22 mouse cellular contexts compared by ENCODE assay signal in the genomic region with DNA sequence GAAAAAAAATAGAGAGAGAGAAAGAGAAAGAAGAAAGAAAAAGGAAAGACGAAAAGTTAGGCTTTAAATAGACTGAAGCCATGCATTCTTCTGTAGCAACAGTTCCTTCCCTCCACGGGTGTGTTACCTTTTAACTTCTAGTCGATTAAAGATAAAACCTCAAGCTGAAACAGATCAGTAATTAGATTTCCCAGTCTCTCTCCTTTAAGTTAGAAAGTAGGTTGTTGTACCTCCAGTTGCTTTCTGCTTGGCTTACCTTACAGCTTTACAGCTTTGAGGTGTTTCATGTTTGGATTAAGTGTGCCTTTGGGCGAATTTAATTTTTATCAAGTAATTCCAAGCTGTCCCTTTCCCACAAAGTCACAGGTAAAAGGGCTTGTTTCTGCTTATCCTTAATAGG.
DNase-seq lines count a peak whose midpoint lies in the region; ATAC-seq lines count a peak whose summit lies in the region.
"Had no signal": no experiment of that assay in that cellular context is flagged by ENCODE, and none has a peak within 500 bp of the region (broad histone marks: within the 10 kb centered on the region; RNA-seq: fewer than 3 reads in every experiment).

No protein-coding gene starts in this region.

- H3K4me2 ChIP-seq in hindbrain, embryonic 14.5 days (replicated peaks): no peak overlapping the region
- no peak overlapping the region for H3K4me2 ChIP-seq in hindbrain, embryonic 13.5 days
- H3K4me2 ChIP-seq in kidney, embryonic 15.5 days: no peak overlapping the region
- H3K4me2 ChIP-seq in kidney, embryonic 16.5 days (replicated peaks; ENCODE audit: low read depth, low read length): no peak overlapping the region
- no peak overlapping the region for H3K4me2 ChIP-seq in kidney, embryonic 14.5 days (replicated peaks; ENCODE audit: low read depth, low read length)
- no peak overlapping the region for H3K4me2 ChIP-seq in midbrain, embryonic 11.5 days
- no peak overlapping the region for H3K4me2 ChIP-seq in midbrain, embryonic 15.5 days

- no peak overlapping the region for H3K9ac ChIP-seq in hindbrain, embryonic 14.5 days
- H3K9ac ChIP-seq in hindbrain, embryonic 13.5 days: no peak overlapping the region
- no peak overlapping the region for H3K9ac ChIP-seq in kidney, embryonic 15.5 days
- H3K9ac ChIP-seq in kidney, embryonic 16.5 days (replicated peaks; ENCODE audit: low read length): no peak overlapping the region
- H3K9ac ChIP-seq in kidney, embryonic 14.5 days (ENCODE audit: low read depth, low read length): no peak overlapping the region
- H3K9ac ChIP-seq in midbrain, embryonic 11.5 days (ENCODE audit: low read length): no peak overlapping the region
- H3K9ac ChIP-seq in midbrain, embryonic 15.5 days: no peak overlapping the region

- 86% methylated on average over 4 of the region's 4 CpGs for WGBS in hindbrain, embryonic 14.5 days
- 90% methylated on average over 4 of the region's 4 CpGs for WGBS in hindbrain, embryonic 13.5 days
- WGBS in kidney, embryonic 15.5 days: 60% methylated on average over 4 of the region's 4 CpGs
- WGBS in kidney, embryonic 16.5 days: 62% methylated on average over 4 of the region's 4 CpGs
- WGBS in kidney, embryonic 14.5 days: 66% methylated on average over 4 of the region's 4 CpGs
- WGBS in midbrain, embryonic 11.5 days: 84% methylated on average over 4 of the region's 4 CpGs
- WGBS in midbrain, embryonic 15.5 days: 74% methylated on average over 4 of the region's 4 CpGs

- no peak for ATAC-seq in hindbrain, embryonic 14.5 days (ENCODE audit: low FRiP score)
- no peak for ATAC-seq in hindbrain, embryonic 13.5 days (ENCODE audit: low FRiP score)
- peak; percentile 52; the same call in 1 of the 2 replicates for ATAC-seq in kidney, embryonic 15.5 days (replicated peaks; ENCODE audit: low FRiP score)
- peak; percentile 70; the same call in 1 of the 2 replicates for ATAC-seq in kidney, embryonic 16.5 days (ENCODE audit: low FRiP score, low TSS enrichment)
- no peak for ATAC-seq in kidney, embryonic 14.5 days (ENCODE audit: low FRiP score, low TSS enrichment)
- ATAC-seq in midbrain, embryonic 11.5 days (ENCODE audit: low FRiP score): no peak
- no peak for ATAC-seq in midbrain, embryonic 15.5 days (replicated peaks)
- ATAC-seq: activated CD4-positive, CD25-positive, alpha-beta regulatory T cell, adult 4 months; CD4-positive, CD25-positive, alpha-beta regulatory T cell, adult 4 months; Patski had no signal

- peak; percentile 14 for DNase-seq in hindbrain, embryonic 14.5 days (ENCODE audit: low spot score)
- DNase-seq in kidney, adult 8-10 months: no peak
- DNase-seq in midbrain, embryonic 11.5 days (ENCODE audit: low spot score, missing footprints): peak; percentile 68
- DNase-seq: adrenal gland, adult 2 months; adrenal gland, adult 8-10 months; adrenal gland, postnatal 10 days; adrenal gland, postnatal 14 days; adrenal gland, postnatal 25 days; adrenal gland, postnatal 36 days; B cell, adult 2 months; cerebellum, adult 11 months; cerebellum, adult 11-12 months had no signal

- no peaks in the 10 kb centered on the region for H3K9me3 ChIP-seq in hindbrain, embryonic 14.5 days (ENCODE audit: control insufficient read depth, low read length)
- H3K9me3 ChIP-seq in hindbrain, embryonic 13.5 days: no peaks in the 10 kb centered on the region
- H3K9me3 ChIP-seq in kidney, embryonic 15.5 days (replicated peaks): no peaks in the 10 kb centered on the region
- H3K9me3 ChIP-seq in kidney, embryonic 16.5 days (ENCODE audit: low read length): no peaks in the 10 kb centered on the region
- no peaks in the 10 kb centered on the region for H3K9me3 ChIP-seq in kidney, embryonic 14.5 days (ENCODE audit: control insufficient read depth, low read length)
- H3K9me3 ChIP-seq in midbrain, embryonic 11.5 days (ENCODE audit: control insufficient read depth, low read length): no peaks in the 10 kb centered on the region
- H3K9me3 ChIP-seq in midbrain, embryonic 15.5 days: no peaks in the 10 kb centered on the region
- H3K9me3 ChIP-seq: G1E had no signal

- no peak overlapping the region for H3K27ac ChIP-seq in hindbrain, embryonic 14.5 days
- H3K27ac ChIP-seq in hindbrain, embryonic 13.5 days: no peak overlapping the region
- no peak overlapping the region for H3K27ac ChIP-seq in kidney, embryonic 15.5 days
- no peak overlapping the region for H3K27ac ChIP-seq in kidney, embryonic 16.5 days (ENCODE audit: low read length)
- H3K27ac ChIP-seq in kidney, embryonic 14.5 days (ENCODE audit: low read depth, low read length): no peak overlapping the region
- no peak overlapping the region for H3K27ac ChIP-seq in midbrain, embryonic 11.5 days (ENCODE audit: low read depth, low read length)
- H3K27ac ChIP-seq in midbrain, embryonic 15.5 days: no peak overlapping the region

- H3K4me3 ChIP-seq in hindbrain, embryonic 14.5 days (replicated peaks; ENCODE audit: low read length): no peak overlapping the region
- H3K4me3 ChIP-seq in hindbrain, embryonic 13.5 days: no peak overlapping the region
- H3K4me3 ChIP-seq in kidney, embryonic 15.5 days (replicated peaks): no peak overlapping the region
- no peak overlapping the region for H3K4me3 ChIP-seq in kidney, embryonic 16.5 days (ENCODE audit: low read length)
- no peak overlapping the region for H3K4me3 ChIP-seq in kidney, embryonic 14.5 days (ENCODE audit: low read length)
- H3K4me3 ChIP-seq in midbrain, embryonic 11.5 days (ENCODE audit: low read depth, low read length): no peak overlapping the region
- H3K4me3 ChIP-seq in midbrain, embryonic 15.5 days: no peak overlapping the region

- no peaks in the 10 kb centered on the region for H3K27me3 ChIP-seq in hindbrain, embryonic 14.5 days (ENCODE audit: control insufficient read depth, insufficient read depth, low read length)
- no peaks in the 10 kb centered on the region for H3K27me3 ChIP-seq in hindbrain, embryonic 13.5 days
- no peaks in the 10 kb centered on the region for H3K27me3 ChIP-seq in kidney, embryonic 15.5 days
- no peaks in the 10 kb centered on the region for H3K27me3 ChIP-seq in kidney, embryonic 16.5 days (ENCODE audit: insufficient read depth, low read length)
- H3K27me3 ChIP-seq in kidney, embryonic 14.5 days (ENCODE audit: control insufficient read depth, insufficient read depth, low read length): no peaks in the 10 kb centered on the region
- H3K27me3 ChIP-seq in midbrain, embryonic 11.5 days (ENCODE audit: control insufficient read depth, insufficient read depth, low read length): no peaks in the 10 kb centered on the region
- H3K27me3 ChIP-seq in midbrain, embryonic 15.5 days (replicated peaks): no peaks in the 10 kb centered on the region
- H3K27me3 ChIP-seq: CH12.LX, Patski had no signal

- H3K36me3 ChIP-seq in hindbrain, embryonic 14.5 days (replicated peaks; ENCODE audit: control insufficient read depth, insufficient read depth): no peaks in the 10 kb centered on the region
- H3K36me3 ChIP-seq in hindbrain, embryonic 13.5 days: no peaks in the 10 kb centered on the region
- no peaks in the 10 kb centered on the region for H3K36me3 ChIP-seq in kidney, embryonic 15.5 days
- H3K36me3 ChIP-seq in kidney, embryonic 16.5 days (ENCODE audit: insufficient read depth, low read length): no peaks in the 10 kb centered on the region
- no peaks in the 10 kb centered on the region for H3K36me3 ChIP-seq in kidney, embryonic 14.5 days (ENCODE audit: control insufficient read depth, insufficient read depth, low read length)
- no peaks in the 10 kb centered on the region for H3K36me3 ChIP-seq in midbrain, embryonic 11.5 days (ENCODE audit: control insufficient read depth, insufficient read depth, low read length)
- H3K36me3 ChIP-seq in midbrain, embryonic 15.5 days (replicated peaks): no peaks in the 10 kb centered on the region
- H3K36me3 ChIP-seq: G1E had no signal

- no peaks in the 10 kb centered on the region for H3K4me1 ChIP-seq in hindbrain, embryonic 14.5 days (replicated peaks; ENCODE audit: control insufficient read depth, insufficient read depth, low read length)
- no peaks in the 10 kb centered on the region for H3K4me1 ChIP-seq in hindbrain, embryonic 13.5 days (replicated peaks)
- H3K4me1 ChIP-seq in kidney, embryonic 15.5 days: no peaks in the 10 kb centered on the region
- no peaks in the 10 kb centered on the region for H3K4me1 ChIP-seq in kidney, embryonic 16.5 days (ENCODE audit: insufficient read depth, low read length)
- H3K4me1 ChIP-seq in kidney, embryonic 14.5 days (ENCODE audit: control insufficient read depth, insufficient read depth, low read length): no peaks in the 10 kb centered on the region
- no peaks in the 10 kb centered on the region for H3K4me1 ChIP-seq in midbrain, embryonic 11.5 days (ENCODE audit: control insufficient read depth, insufficient read depth, low read length)
- H3K4me1 ChIP-seq in midbrain, embryonic 15.5 days: no peaks in the 10 kb centered on the region

Comparison
In these comparisons a context has a peak if more than half of its experiments do, and no peak if none do; other contexts are left out.
1. ATAC-seq: peak in kidney, embryonic 15.5 days (single experiment) and kidney, embryonic 16.5 days (single experiment); none in hindbrain, embryonic 14.5 days (single experiment), hindbrain, embryonic 13.5 days (single experiment), kidney, embryonic 14.5 days (single experiment), midbrain, embryonic 11.5 days (single experiment) and midbrain, embryonic 15.5 days (single experiment).
2. DNase-seq: peak in hindbrain, embryonic 14.5 days (single experiment) and midbrain, embryonic 11.5 days (single experiment); none in kidney, adult 8-10 months (0 of 2).